In the genomic region with DNA sequence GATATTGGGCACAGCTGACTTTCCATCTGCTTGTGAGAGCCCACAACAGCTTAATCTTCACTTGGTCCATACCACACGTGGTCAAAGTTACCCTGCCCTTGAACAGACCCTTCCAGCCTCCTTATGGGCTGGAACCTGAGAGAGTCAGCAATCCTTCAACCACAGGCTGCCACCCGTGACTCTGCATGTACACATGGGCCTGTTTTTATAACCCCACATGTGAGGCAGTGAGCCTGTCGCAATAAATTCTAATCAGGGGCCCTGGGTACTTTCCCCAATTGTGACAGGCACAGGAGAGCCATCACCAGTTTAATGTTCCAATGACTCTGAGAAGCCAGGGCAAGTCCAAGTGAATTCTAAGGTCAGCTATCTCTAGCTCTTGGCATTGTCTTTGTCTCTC, we compare ENCODE assay signal across 14 mouse cellular contexts. TPM values are rescaled to one million over a fixed set of nuclear protein-coding genes. Genes with fewer than 3 reads are reported as not detected.
DNase-seq lines count a peak whose midpoint lies in the region; ATAC-seq and TF ChIP-seq lines count a peak whose summit lies in the region.
"Had no signal": no experiment of that assay in that cellular context is flagged by ENCODE, and none has a peak within 500 bp of the region (broad histone marks: within the 10 kb centered on the region; RNA-seq: fewer than 3 reads in every experiment).

No protein-coding gene starts in this region.

- H3K27me3 ChIP-seq in heart, adult 2 months (ENCODE audit: control insufficient read depth, insufficient read depth, low read length), result no peaks in the 10 kb centered on the region
- H3K27me3 ChIP-seq in forebrain, embryonic 16.5 days (replicated peaks; ENCODE audit: control insufficient read depth, insufficient read depth, low read length), result no peaks in the 10 kb centered on the region
- no peaks in the 10 kb centered on the region for H3K27me3 ChIP-seq in cerebellum, adult 2 months (ENCODE audit: control insufficient read depth, insufficient read depth, low read length)

- H3K79me2 ChIP-seq in heart, adult 2 months (replicated peaks; ENCODE audit: control insufficient read depth, insufficient read depth, low read length), result no peaks in the 10 kb centered on the region

- peak; percentile 95 for ATAC-seq in granulocyte monocyte progenitor cell, adult 5-6 weeks (replicated peaks; ENCODE audit: poor library complexity, severe bottlenecking)
- ATAC-seq in megakaryocyte-erythroid progenitor cell, adult 5-6 weeks (replicated peaks; ENCODE audit: low FRiP score, low TSS enrichment, poor library complexity, severe bottlenecking), result 0 out of 2 replicates have a peak, but pooled peaks have one; percentile 34
- ATAC-seq in forebrain, embryonic 16.5 days, result no peak

- WGBS in heart, adult 2 months, result 20% methylated on average over 3 of the region's 3 CpGs
- 70% methylated on average over 3 of the region's 3 CpGs for WGBS in forebrain, embryonic 16.5 days
- WGBS in cerebellum, adult 2 months, result 46% methylated on average over 3 of the region's 3 CpGs

- H3K9me3 ChIP-seq in forebrain, embryonic 16.5 days (ENCODE audit: control insufficient read depth, low read length), result no peaks in the 10 kb centered on the region

- no peak for TF ChIP-seq POLR2A in heart, adult 2 months (IDR thresholded peaks at IDR 0.05; ENCODE audit: insufficient read depth, low read depth, low read length)
- TF ChIP-seq POLR2A in bone marrow macrophage, adult 2 months (IDR thresholded peaks at IDR 0.05; ENCODE audit: borderline replicate concordance, low read depth, low read length), result no peak
- TF ChIP-seq POLR2A in cerebellum, adult 2 months (IDR thresholded peaks at IDR 0.05; ENCODE audit: borderline replicate concordance, insufficient read depth, low read length), result no peak

- H3K4me1 ChIP-seq in heart, adult 2 months (ENCODE audit: control insufficient read depth, insufficient read depth, low read length), result peaks cover 1% of the 10 kb centered on the region; the same call in 1 of the 2 replicates
- peaks cover 41% of the 10 kb centered on the region for H3K4me1 ChIP-seq in bone marrow macrophage, adult 2 months (ENCODE audit: control insufficient read depth, insufficient read depth, low read length)
- no peaks in the 10 kb centered on the region for H3K4me1 ChIP-seq in forebrain, embryonic 16.5 days (replicated peaks; ENCODE audit: control insufficient read depth, insufficient read depth, low read length)
- no peaks in the 10 kb centered on the region for H3K4me1 ChIP-seq in cerebellum, adult 2 months (ENCODE audit: control insufficient read depth, insufficient read depth, low read length)

- intact Hi-C loops in heart, adult 2 months (cut with DNase I), result no loop called here

- DNase-seq in heart, adult 2 months, result peak in 1 of 2 experiments; percentile 34
- no peak for DNase-seq in heart, adult 9 months (ENCODE audit: low spot score in 2 of 2)
- DNase-seq in cerebellum, adult 2 months, result no peak
- DNase-seq: cerebellum, adult 9-10 months; kidney, adult 8-10 months; liver; lung, embryonic 14.5 days had no signal

- H3K36me3 ChIP-seq in heart, adult 2 months (ENCODE audit: control insufficient read depth, insufficient read depth, low read length), result peaks cover 5% of the 10 kb centered on the region; the same call in 1 of the 2 replicates
- H3K36me3 ChIP-seq in forebrain, embryonic 16.5 days (ENCODE audit: control insufficient read depth, insufficient read depth), result no peaks in the 10 kb centered on the region
- H3K36me3 ChIP-seq: G1E had no signal

- no peak overlapping the region for H3K4me3 ChIP-seq in heart, adult 2 months
- H3K4me3 ChIP-seq in bone marrow macrophage, adult 2 months (ENCODE audit: insufficient read depth, low read length), result no peak overlapping the region
- no peak overlapping the region for H3K4me3 ChIP-seq in forebrain, embryonic 16.5 days (replicated peaks; ENCODE audit: low read length)
- H3K4me3 ChIP-seq in cerebellum, adult 2 months (replicated peaks; ENCODE audit: insufficient read depth, low read depth, low read length), result no peak overlapping the region

- peak overlapping the region; percentile 82; the same call in 1 of the 2 replicates for H3K27ac ChIP-seq in heart, adult 2 months
- peak overlapping the region; percentile 67 for H3K27ac ChIP-seq in bone marrow macrophage, adult 2 months (ENCODE audit: insufficient read depth, low read depth, low read length)
- H3K27ac ChIP-seq in forebrain, embryonic 16.5 days (ENCODE audit: low read length), result no peak overlapping the region
- H3K27ac ChIP-seq in cerebellum, adult 2 months (ENCODE audit: insufficient read depth, low read length), result no peak overlapping the region
- H3K27ac ChIP-seq: hindbrain, embryonic 14.5 days; macrophage had no signal

- no peak overlapping the region for H3K4me2 ChIP-seq in forebrain, embryonic 16.5 days (ENCODE audit: low read length)
- H3K4me2 ChIP-seq: hindbrain, embryonic 14.5 days; lung, embryonic 14.5 days had no signal

- TF ChIP-seq CTCF in heart, adult 2 months (IDR thresholded peaks at IDR 0.05), result no peak
- TF ChIP-seq CTCF in bone marrow macrophage, adult 2 months (IDR thresholded peaks at IDR 0.05; ENCODE audit: low read depth, low read length), result no peak
- no peak for TF ChIP-seq CTCF in cerebellum, adult 2 months (IDR thresholded peaks at IDR 0.05; ENCODE audit: borderline replicate concordance, insufficient read depth, low read depth, low read length)

- H3K9ac ChIP-seq in heart, adult 2 months (ENCODE audit: low read depth, low read length), result no peak overlapping the region
- no peak overlapping the region for H3K9ac ChIP-seq in forebrain, embryonic 16.5 days (replicated peaks; ENCODE audit: low read depth, low read length)
- H3K9ac ChIP-seq: hindbrain, embryonic 14.5 days; lung, embryonic 14.5 days had no signal

- no peak for TF ChIP-seq EP300 in heart, adult 2 months (IDR thresholded peaks at IDR 0.05; ENCODE audit: insufficient read depth, low read depth, low read length)

RNA-seq across cellular contexts. Expression of a gene that starts 22.8 kb away (rescaled TPM):
- 10 to 100 TPM; 25.0 to 48.7 TPM for total RNA-seq in heart, adult 2 months (2021)
- polyA plus RNA-seq in heart, adult 2 months (2012; rRNA removed), result 10.1 and 25.8 TPM in 2 replicates
- 48.4 and 48.8 TPM in 2 replicates for polyA plus RNA-seq in bone marrow macrophage, adult 2 months (2012; ENCODE audit: insufficient read depth, insufficient read length, missing spikeins)
- 5.4 TPM in 2 replicates for total RNA-seq in granulocyte monocyte progenitor cell, adult 5-6 weeks (2014; fragmentation: Nextera tagmentation)
- total RNA-seq in granulocyte monocyte progenitor cell, adult 5-6 weeks (2017), result 15.0 and 18.4 TPM in 2 replicates
- not detected in 2 replicates for total RNA-seq in megakaryocyte-erythroid progenitor cell, adult 5-6 weeks (2014; fragmentation: Nextera tagmentation)
- not detected in 2 replicates for total RNA-seq in megakaryocyte-erythroid progenitor cell, adult 5-6 weeks (2017)
- 1.5 and 2.3 TPM in 2 replicates for polyA plus RNA-seq in forebrain, embryonic 16.5 days (2015; fragmentation: Nextera tagmentation; extraction: Ambion mirVana)
- 2.7 and 3.8 TPM in 2 replicates for polyA plus RNA-seq in cerebellum, adult 2 months (2012; rRNA removed)
- polyA plus RNA-seq: G1E had no signal

Comparison
In these comparisons a context has a peak if more than half of its experiments do, and no peak if none do; other contexts are left out.
1. H3K27ac ChIP-seq: peak in heart, adult 2 months (single experiment) and bone marrow macrophage, adult 2 months (single experiment); none in forebrain, embryonic 16.5 days (single experiment) and cerebellum, adult 2 months (single experiment).